ENCODE assay signal across 24 mouse cellular contexts in genomic region chr10:102892373-102892772, GRCm38 (mm10).
"Had no signal": no experiment of that assay in that cellular context is flagged by ENCODE, and none has a peak within 500 bp of the region (broad histone marks: within the 10 kb centered on the region; RNA-seq: fewer than 3 reads in every experiment).

No protein-coding gene starts in this region.

- H3K4me2 ChIP-seq: kidney, embryonic 15.5 days; limb, embryonic 13.5 days; liver, embryonic 12.5 days; liver, embryonic 15.5 days; lung, embryonic 15.5 days; neural tube, embryonic 12.5 days; neural tube, embryonic 15.5 days; stomach, embryonic 15.5 days had no signal

- H3K4me1 ChIP-seq: kidney, embryonic 15.5 days; limb, embryonic 10.5 days; limb, embryonic 13.5 days; liver, embryonic 12.5 days; liver, embryonic 15.5 days; lung, embryonic 15.5 days; megakaryocyte, embryonic 14.5 days; neural tube, embryonic 12.5 days; neural tube, embryonic 15.5 days; stomach, embryonic 15.5 days had no signal

- H3K9me3 ChIP-seq: kidney, embryonic 15.5 days; limb, embryonic 10.5 days; limb, embryonic 13.5 days; liver, embryonic 12.5 days; liver, embryonic 15.5 days; lung, embryonic 15.5 days; megakaryocyte, embryonic 14.5 days; midbrain, embryonic 10.5 days; neural tube, embryonic 12.5 days; neural tube, embryonic 15.5 days; stomach, embryonic 15.5 days had no signal

- H3K4me3 ChIP-seq: kidney, embryonic 15.5 days; limb, embryonic 10.5 days; limb, embryonic 13.5 days; liver, embryonic 12.5 days; liver, embryonic 15.5 days; lung, embryonic 15.5 days; megakaryocyte, embryonic 14.5 days; midbrain, embryonic 10.5 days; neural tube, embryonic 12.5 days; neural tube, embryonic 15.5 days; stomach, embryonic 15.5 days had no signal

- ATAC-seq: liver, embryonic 12.5 days had no signal

- DNase-seq: kidney, adult 11 months; kidney, adult 8-10 months; kidney, postnatal 10 days; kidney, postnatal 36 days; liver; lung, adult 18-20 months; lung, postnatal 10 days; lung, postnatal 36 days; midbrain, embryonic 14.5 days; right cerebral cortex, adult 18-20 months; right cerebral cortex, postnatal 14 days; right cerebral cortex, postnatal 4 days; thymus, postnatal 25 days had no signal

- H3K36me3 ChIP-seq: kidney, embryonic 15.5 days; limb, embryonic 10.5 days; limb, embryonic 13.5 days; liver, embryonic 12.5 days; liver, embryonic 15.5 days; lung, embryonic 15.5 days; midbrain, embryonic 10.5 days; neural tube, embryonic 12.5 days; neural tube, embryonic 15.5 days; stomach, embryonic 15.5 days had no signal

- H3K27me3 ChIP-seq: kidney, embryonic 15.5 days; limb, embryonic 13.5 days; liver, embryonic 12.5 days; liver, embryonic 15.5 days; lung, embryonic 15.5 days; megakaryocyte, embryonic 14.5 days; neural tube, embryonic 12.5 days; neural tube, embryonic 15.5 days; stomach, embryonic 15.5 days had no signal

- H3K9ac ChIP-seq: kidney, embryonic 15.5 days; limb, embryonic 13.5 days; liver, embryonic 12.5 days; liver, embryonic 15.5 days; lung, embryonic 15.5 days; neural tube, embryonic 12.5 days; neural tube, embryonic 15.5 days; stomach, embryonic 15.5 days had no signal

- H3K27ac ChIP-seq: kidney, embryonic 15.5 days; limb, embryonic 10.5 days; limb, embryonic 13.5 days; liver, embryonic 12.5 days; liver, embryonic 15.5 days; lung, embryonic 15.5 days; midbrain, embryonic 10.5 days; neural tube, embryonic 12.5 days; neural tube, embryonic 15.5 days; stomach, embryonic 15.5 days had no signal
